Mouse (Mus musculus) left cerebral cortex, postnatal 10 days (tissue): ENCODE data around the gene Tmem238. TPM values are rescaled to one million over a fixed set of nuclear protein-coding genes. Genes with fewer than 3 reads are reported as not detected.

ENCODE experiments used
- DNase-seq, 2 experiments: peaks; one replicate each; pipeline ENCODE4 v3.0.0; 2021 to 2022; ENCODE audit warnings: low spot score in 2 of 2, mixed read lengths in 1 of 2; ENCODE audit errors: extremely low spot score in 1 of 2
- intact Hi-C: fragments of 180-260 bp; cut with DNase I; formaldehyde crosslinking; loops from one replicate; pipeline ENCODE4 v1.15.1; 2025
- total RNA-seq, 2 experiments: library from RNA; stranded (reverse); gene quantifications; 2 replicates each; pipeline ENCODE4 v1.2.3; 2021

The Tmem238 gene
- total RNA-seq, 2 experiments from 2014 or later = 4.1 to 5.2 TPM

GRCm38 (mm10) chr7:4794631-4795168 is 5.2 kb upstream of the Tmem238 start:
- DNase-seq = no peak
- intact Hi-C loops = loop anchor here (5.0 kb wide), 2 partner anchors 87 to 237 kb away; no protein-coding TSS in a partner anchor

- DNase-seq = no peak
- intact Hi-C loops = loop anchor here (2.0 to 5.0 kb wide), 2 partner anchors 53 to 86 kb away; partner anchors contain the start of gene Kmt5c
Measured at GRCm38 (mm10) chr7:4793674-4794073, 4.2 kb upstream of the Tmem238 start.

- peak in 1 of 2 experiments; percentile 42 for DNase-seq
- intact Hi-C loops = loop anchor here (2.0 to 5.0 kb wide), 2 partner anchors 52 to 86 kb away; partner anchors contain the start of gene Kmt5c
Measured at GRCm38 (mm10) chr7:4793248-4793647, 3.8 kb upstream of the Tmem238 start.

- intact Hi-C loops = loop anchor here (2.0 to 5.0 kb wide), 2 partner anchors 52 to 85 kb away; partner anchors contain the start of gene Kmt5c
- DNase-seq = peak; percentile 95 to 97
Measured at GRCm38 (mm10) chr7:4792278-4793212, 3.1 kb upstream of the Tmem238 start, which contains the start of gene Rpl28. Gene Rpl28 (plus strand): TSS chr7:4792874.

GRCm38 (mm10) chr7:4788499-4789435 is 689 bp downstream of the Tmem238 start:
- DNase-seq = peak; percentile 22 to 83
- intact Hi-C loops = no loop called here

GRCm38 (mm10) chr7:4783667-4784268 is 5.7 kb downstream of the Tmem238 start:
- DNase-seq = peak in 1 of 2 experiments; percentile 55

GRCm38 (mm10) chr7:4782759-4783158 is 6.7 kb downstream of the Tmem238 start, which contains the start of the genes Il11 and Tmem190:
Gene Il11 (minus strand): TSS chr7:4782859.
Gene Tmem190 (plus strand): TSS chr7:4782937.
- intact Hi-C loops = no loop called here
- no peak for DNase-seq

More at GRCm38 (mm10) chr7:4783667-4784268, 5.7 kb downstream of the Tmem238 start:
- intact Hi-C loops = no loop called here

- no peak for DNase-seq
- intact Hi-C loops = no loop called here
Measured at GRCm38 (mm10) chr7:4782130-4782529, 7.3 kb downstream of the Tmem238 start.

GRCm38 (mm10) chr7:4779921-4780320 is 9.5 kb downstream of the Tmem238 start:
- intact Hi-C loops = no loop called here
- peak in 1 of 2 experiments; percentile 34 for DNase-seq

GRCm38 (mm10) chr7:4777851-4778637 is 11.4 kb downstream of the Tmem238 start:
- intact Hi-C loops = no loop called here
- no peak for DNase-seq

GRCm38 (mm10) chr7:4776861-4777830 is 12.3 kb downstream of the Tmem238 start:
- intact Hi-C loops = no loop called here
- DNase-seq = peak in 1 of 2 experiments; percentile 83

- no peak for DNase-seq
- intact Hi-C loops = no loop called here
Measured at GRCm38 (mm10) chr7:4776131-4776530, 13.3 kb downstream of the Tmem238 start.

GRCm38 (mm10) chr7:4771202-4771601 is 18.3 kb downstream of the Tmem238 start, which contains the start of gene Fam71e2:
Gene Fam71e2 (minus strand): TSS chr7:4771302.
- intact Hi-C loops = no loop called here
- no peak for DNase-seq

- no peak for DNase-seq
- intact Hi-C loops = no loop called here
Measured at GRCm38 (mm10) chr7:4764946-4765710, 24.3 kb downstream of the Tmem238 start.

- intact Hi-C loops = no loop called here
Measured at GRCm38 (mm10) chr7:4759670-4760069, 29.8 kb downstream of the Tmem238 start.

More at GRCm38 (mm10) chr7:4759670-4760069, 29.8 kb downstream of the Tmem238 start:
- DNase-seq = no peak
